Mouse (Mus musculus) frontal cortex, postnatal 25 days (tissue): ENCODE measurements around the gene Tk1.
"Not testable (repeated sequence)": the region's sequence is repeated elsewhere in the genome, so short reads cannot be mapped to it uniquely, and the experiment has no call there.

Source experiments
- DNase-seq, 2 experiments: peaks; one replicate each; pipeline ENCODE4 v3.0.0; 2022; ENCODE audit warnings: low spot score in 2 of 2

Gene Tk1

DNA sequence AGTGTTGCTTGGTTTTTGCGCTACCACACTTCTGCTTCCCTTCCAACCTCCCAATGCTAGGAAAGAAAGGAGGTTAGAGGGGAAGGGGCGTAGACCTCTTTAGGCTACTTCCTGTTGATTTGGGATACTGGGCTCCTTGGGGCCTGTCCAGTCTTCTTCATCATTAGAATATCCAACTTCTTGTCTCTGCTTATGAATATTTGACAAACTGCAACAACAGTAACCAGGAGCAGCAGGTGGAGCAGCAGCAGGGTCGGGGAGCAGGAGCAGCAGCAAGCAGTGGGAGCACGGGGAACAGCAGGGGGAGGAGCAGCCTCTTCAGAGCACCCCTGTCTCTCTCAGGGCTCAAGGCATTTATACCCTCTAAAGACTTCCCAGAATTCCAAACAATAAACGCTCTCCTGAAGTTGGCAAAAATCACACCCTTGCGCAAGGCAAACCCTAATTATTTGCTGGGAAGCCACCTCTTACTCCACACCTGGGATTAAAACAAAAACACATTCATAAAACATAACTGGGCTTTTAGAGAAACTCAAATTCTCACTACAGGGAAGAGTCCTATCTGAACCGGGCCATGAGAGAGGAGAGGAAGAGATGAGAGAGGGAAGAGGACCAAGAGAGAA, 21.8 kb upstream of the Tk1 start:
- no peak for DNase-seq

- no peak for DNase-seq
Measured at GRCm38 (mm10) chr11:117846640-117847039, 20.7 kb upstream of the Tk1 start.

DNA sequence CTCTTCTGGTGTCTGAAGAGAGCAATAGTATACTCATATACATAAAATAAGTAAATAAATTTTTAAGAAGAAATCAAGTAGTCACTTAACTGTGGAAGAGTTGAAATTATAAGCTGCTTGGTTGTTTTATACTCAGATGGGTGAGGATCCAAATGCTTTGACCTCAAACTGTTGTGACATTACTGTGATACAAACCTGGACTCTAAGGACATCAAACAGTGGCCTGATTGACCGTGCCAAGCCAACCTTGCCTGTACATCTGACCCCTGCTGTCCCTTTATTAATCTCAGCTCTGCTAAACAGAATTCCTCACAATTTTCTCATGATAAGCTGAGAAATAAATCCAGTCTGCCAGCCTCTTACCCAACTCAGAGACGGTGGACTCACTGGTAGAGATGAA, 19.8 kb upstream of the Tk1 start:
- no peak for DNase-seq

- no peak for DNase-seq
Measured at GRCm38 (mm10) chr11:117844997-117845396, 19.1 kb upstream of the Tk1 start.

DNA sequence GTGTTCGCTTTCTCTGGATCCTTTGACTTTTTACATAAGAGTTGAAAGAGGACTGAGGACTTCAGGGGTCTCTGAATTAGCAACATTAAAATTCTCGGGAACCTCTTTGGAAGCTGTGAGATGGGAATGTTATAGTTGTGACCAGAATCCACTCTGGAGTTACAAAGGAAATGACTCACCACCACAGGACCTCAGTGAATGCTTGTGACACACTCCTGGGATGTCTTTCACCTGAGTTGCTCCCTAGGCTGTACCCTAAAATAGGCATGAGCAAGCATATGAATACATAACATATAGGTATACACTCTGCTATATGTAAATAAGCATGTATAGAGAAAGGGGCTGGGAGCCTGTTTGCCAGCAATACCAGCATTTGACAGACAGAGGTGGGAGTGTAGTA, 17.5 kb upstream of the Tk1 start:
- no peak for DNase-seq

GRCm38 (mm10) chr11:117840910-117841309, 15.0 kb upstream of the Tk1 start:
- no peak for DNase-seq

DNA sequence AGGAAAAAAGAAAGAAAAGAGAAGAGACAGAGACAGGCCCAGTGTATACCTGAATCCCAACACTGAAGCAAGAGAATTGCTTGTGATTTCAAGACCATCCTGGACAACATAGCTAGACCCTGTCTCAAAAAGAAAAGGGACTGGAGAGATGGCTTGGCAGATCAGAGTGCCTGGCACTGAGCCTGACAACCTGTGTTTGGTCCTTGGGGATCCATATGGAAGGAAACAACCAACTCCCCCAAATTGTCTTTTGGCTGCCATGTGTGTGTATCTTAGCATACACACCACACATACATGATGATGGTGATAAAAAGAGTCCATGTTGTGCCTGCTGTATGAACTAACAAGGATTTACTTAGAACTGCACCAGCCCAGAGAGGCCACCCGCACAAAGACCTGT, 13.1 kb upstream of the Tk1 start:
- no peak for DNase-seq

GRCm38 (mm10) chr11:117838572-117838971, 12.7 kb upstream of the Tk1 start:
- no peak for DNase-seq

DNA sequence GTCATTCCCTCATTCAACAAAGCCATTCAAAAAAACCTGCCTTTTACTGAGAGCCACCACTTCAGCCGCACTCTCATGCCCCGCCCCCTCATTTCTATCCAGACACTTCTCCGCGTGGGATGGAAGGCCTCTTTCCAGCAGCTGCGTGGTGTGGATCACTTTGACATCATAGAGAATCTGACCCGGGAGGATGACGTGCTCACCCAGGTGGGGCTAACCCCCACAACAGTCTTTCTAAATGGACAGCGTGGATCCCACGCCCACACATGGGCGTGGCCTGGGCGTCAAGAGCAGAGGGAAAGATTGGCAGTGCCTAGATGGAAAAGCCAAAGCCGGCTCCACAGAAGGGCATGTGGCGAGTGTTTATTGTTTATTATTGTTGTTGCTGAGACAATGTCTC, 10.4 kb upstream of the Tk1 start:
- no peak for DNase-seq

GRCm38 (mm10) chr11:117834086-117834485, 8.2 kb upstream of the Tk1 start:
- no peak for DNase-seq

DNA sequence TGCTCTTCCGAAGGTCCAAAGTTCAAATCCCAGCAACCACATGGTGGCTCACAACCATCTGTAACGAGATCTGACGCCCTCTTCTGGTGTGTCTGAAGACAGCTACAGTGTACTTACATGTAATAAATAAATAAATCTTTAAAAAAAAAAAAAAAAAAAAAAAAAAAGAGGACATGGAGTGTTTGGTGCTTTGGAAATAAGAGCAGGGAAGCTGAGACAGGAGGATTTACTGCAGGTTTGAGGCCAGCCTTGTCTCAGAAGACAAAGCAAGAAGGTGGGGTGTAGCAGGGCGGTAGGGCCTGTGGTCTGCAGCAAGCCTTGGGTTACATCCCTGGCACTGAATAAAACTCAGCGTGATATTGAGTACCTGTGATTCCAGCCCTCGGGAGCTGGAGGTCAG, 7.6 kb upstream of the Tk1 start:
- DNase-seq: not testable (repeated sequence)

DNA sequence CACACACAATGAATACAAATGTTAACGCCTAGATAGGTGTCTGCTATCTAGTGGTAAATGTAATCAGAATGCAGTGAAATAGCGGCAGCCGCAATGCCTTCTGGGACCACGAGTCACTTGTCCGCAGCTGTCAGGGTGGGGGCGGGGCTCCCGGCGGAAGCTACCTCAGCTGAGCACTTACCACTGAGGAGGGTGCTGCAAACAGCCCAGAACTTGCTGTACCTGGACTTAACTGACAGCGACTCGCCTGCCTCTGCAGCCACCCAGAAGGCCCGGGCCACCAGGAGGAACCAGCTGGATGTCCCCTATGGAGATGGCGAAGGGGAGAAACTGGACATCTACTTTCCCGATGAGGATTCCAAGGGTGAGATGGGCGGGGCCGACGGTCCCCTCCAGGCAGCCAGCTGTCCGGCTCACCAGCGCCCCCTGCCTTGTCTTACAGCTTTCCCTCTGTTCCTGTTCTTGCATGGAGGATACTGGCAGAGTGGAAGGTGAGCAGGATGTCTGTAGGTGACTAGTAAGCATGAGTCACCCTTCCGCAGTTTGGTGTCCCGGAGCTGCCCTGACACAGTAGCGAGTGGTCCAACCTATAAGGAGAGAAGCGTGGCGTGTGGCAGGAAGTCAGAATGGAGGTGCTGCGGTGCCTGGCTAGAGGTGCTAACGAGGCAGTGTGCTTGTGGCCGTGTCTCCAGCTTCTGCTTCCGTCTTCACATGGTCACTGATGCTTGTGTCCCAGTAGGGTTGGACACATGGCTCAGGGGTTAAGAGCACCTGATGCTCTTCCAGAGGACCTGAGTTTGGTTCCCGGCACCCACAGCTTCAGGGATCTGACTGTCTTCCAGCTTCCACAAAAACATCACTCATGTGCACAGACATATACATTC, 6.4 kb upstream of the Tk1 start:
- DNase-seq: peak; percentile 46 to 55

GRCm38 (mm10) chr11:117830401-117830800, 4.5 kb upstream of the Tk1 start:
- no peak for DNase-seq

GRCm38 (mm10) chr11:117829671-117830215, 3.9 kb upstream of the Tk1 start:
- no peak for DNase-seq

DNA sequence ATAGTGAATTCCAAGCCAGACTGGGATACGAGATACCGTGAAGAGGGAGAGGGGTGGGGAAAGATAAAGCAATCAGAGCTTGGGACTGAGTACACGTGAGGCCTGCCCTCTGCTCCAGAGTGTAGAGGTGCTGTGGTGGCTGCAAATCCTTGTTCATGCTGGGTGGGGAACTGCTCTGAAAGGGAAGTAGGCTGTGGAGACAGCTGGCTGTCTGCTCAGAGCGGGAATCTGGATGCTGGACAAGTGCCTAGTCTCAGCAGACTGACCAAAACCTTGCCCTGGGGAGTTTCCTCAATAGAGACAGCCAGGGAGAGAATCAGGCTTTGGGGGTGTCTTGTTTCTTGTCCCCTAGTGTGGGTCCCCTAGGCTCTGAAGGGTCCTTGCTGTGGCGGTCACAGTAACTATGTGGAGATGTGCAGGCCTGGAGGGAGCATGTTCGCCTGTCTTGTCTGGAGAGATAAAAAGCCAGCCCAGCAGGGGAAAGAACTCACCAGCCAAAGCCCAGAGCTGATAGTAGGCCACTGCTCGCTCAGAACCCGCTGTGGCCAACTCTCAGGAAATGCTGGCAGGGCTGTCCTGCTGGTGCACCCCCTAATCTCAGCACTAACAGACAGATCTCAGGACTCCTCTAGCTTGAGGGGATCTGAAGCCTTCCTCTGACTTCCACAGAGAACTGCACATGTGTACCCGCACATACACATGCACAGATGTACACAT, 3.2 kb upstream of the Tk1 start:
- DNase-seq: no peak

DNA sequence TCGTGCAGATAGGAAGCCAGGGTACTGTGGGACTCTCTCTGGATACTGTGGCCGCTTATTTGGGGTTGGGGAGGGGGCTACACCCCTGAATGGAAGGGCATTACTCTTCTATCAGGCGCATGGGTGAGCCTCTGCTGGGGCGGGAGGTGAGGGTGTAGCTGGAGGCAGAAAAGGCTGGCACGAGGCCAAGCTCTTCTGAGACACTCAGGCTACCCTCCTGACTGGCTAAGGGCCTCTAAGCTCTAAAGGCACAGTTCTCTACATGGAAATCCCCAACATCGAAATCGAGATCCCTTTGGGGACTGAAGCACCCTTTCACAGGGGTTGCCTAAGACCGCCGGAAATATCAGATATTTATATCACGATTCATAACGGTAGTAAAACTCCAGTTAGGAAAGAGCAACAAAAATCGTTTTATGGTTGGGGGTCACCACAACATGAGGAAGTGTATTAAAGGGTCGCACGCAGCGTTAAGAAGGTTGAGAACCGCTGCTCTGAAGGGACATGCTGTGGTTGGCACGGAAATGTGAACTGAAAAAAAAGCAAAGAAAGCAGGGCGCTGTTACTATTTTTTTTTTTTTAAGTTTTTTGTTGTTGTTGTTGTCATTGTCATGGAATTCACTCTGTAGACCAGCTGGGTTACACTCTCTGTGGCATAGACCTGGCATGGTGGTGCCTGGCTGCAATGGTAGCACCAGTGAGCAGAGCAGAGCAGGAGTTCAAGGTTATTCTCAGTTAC, 2.4 kb upstream of the Tk1 start:
- no peak for DNase-seq

DNA sequence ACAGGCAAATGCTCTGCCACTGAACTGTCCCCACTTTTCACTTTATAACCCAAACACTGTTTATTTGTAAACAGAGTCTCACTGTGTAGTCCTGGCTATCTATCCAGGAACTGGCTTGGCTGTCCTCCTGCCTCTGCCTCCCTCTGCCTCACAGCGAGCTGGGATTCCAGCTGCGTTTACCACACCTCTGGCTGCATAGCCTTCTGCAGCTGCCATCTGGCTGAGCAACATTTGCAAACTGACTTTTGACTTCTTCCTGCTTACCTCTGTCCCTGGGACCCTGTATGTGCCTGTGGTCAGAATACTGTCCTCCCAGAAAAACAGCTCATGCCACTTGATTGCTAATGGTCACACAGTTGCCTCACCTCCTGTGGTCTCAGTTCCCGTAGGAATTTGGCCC, 1.5 kb upstream of the Tk1 start:
- DNase-seq: no peak

DNA sequence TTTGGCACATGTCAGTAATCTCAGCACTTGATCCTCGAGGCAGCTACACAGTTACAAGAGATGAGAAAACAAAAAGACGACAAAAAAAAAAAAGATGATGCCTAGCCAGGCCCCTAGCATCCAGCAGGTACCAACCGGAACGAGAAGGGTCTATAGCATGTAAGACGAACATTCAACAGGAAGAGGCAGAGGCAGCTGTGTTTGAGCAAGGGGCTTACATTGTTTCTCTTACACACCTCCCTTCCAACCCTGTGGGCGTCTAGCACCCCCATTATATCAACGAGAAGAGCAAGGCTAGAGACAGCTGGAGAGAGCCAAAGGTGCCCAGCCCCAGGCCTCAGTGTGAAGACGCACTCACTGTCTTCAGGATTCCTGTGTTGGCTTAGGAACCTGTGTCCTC, 1.0 kb upstream of the Tk1 start:
- no peak for DNase-seq

DNA sequence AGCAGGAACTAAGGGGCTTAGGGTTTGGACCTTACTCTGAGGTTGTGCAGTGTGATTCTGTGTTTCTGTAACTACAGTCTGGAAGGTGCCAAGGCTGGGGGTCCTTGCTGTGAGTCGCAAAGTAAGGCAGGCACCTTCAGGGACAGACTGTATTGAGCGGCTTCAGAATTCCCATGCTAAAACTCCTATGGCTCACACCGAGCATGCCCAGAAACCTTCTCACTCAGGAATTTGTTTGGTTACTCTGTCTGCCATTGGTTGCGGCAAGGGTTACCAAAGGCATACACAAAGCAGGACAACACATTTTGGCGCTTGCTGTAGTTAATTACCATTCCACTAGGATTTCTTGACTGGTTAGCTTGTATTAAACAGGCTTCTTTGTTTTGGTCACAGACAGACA, 272 bp upstream of the Tk1 start:
- DNase-seq: no peak

DNA sequence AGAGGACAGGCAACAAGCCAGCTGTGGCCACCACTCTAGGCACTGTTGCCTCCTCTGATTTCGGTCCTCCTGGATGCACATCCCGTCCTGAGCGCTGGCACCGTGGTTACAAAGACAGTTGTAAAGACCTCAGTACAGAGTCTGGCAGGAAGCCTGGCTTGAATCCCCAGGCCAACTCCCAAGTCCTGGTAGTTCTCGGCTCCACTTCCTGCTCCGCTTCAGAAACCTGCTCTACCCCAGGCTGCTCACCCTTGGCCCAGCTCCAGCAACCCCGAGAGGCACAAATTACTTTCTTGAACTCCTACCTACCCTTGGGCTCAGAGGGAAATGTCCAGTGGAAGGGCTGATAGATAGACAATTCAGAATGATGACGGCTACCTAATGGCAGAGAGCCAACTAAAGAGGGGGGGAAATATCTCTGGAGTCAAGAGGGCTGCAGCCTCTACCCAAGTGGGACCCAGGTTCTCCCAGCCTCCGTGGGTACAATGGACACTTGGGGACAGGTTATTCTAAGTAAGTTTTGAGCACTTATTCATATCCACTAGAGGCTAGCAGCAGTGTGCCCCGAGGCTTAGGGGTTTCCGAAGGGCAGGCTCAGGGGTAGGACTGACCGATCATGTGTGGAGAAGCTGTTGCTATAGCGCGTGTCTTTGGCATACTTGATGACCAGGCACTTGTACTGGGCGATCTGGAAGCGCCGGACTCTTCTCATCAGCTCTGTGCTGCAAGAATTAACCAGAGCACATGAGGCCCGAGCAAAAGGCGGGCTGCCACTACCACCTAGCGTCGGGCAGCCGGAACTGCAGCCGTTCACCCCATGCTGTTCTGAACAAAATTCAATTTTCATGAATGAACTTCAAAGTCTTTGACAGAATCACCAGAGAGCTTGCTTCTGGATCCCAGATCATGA, 1.6 kb downstream of the Tk1 start:
- DNase-seq: peak; percentile 71 to 82

GRCm38 (mm10) chr11:117823411-117823810, 2.5 kb downstream of the Tk1 start:
- no peak for DNase-seq
